Mouse (Mus musculus) hindbrain, embryonic 14.5 days (tissue): ENCODE data around the gene Gpatch4. TPM values are rescaled to one million over a fixed set of nuclear protein-coding genes. Genes with fewer than 3 reads are reported as not detected.

ENCODE experiments used
- ATAC-seq: fragments of 200-750 bp; cut with Nextera tagmentation; 2 replicates; pipeline ENCODE4 v1.8.0; 2017; ENCODE audit warnings: moderate number of reproducible peaks, mild to moderate bottlenecking, moderate TSS enrichment, moderate library complexity; ENCODE audit not compliant: low FRiP score
- DNase-seq: peaks from one replicate; pipeline ENCODE4 v3.0.0-alpha.2; 2015; ENCODE audit warnings: low spot score
- H3K27ac ChIP-seq: fragments of 300-500 bp; sonication (generic); 2 replicates; pipeline ENCODE4 v1.5.1; 2014; ENCODE audit warnings: mild to moderate bottlenecking, moderate library complexity
- H3K27me3 ChIP-seq: fragments of 300-500 bp; sonication (generic); 2 replicates; pipeline ENCODE4 v1.6.1; 2014; ENCODE audit warnings: mild to moderate bottlenecking, low read length, mixed read lengths; ENCODE audit not compliant: control insufficient read depth, insufficient read depth
- H3K36me3 ChIP-seq: fragments of 300-500 bp; sonication (generic); replicated peaks from 2 replicates; pipeline ENCODE4 v1.6.1; 2014; ENCODE audit not compliant: control insufficient read depth, insufficient read depth
- H3K4me1 ChIP-seq: fragments of 300-500 bp; sonication (generic); replicated peaks from 2 replicates; pipeline ENCODE4 v1.6.1; 2014; ENCODE audit warnings: antibody characterized with exemption, low read length, mixed read lengths; ENCODE audit not compliant: control insufficient read depth, insufficient read depth
- H3K4me2 ChIP-seq: fragments of 300-500 bp; sonication (generic); replicated peaks from 2 replicates; pipeline ENCODE4 v1.6.1; 2014; ENCODE audit warnings: mild to moderate bottlenecking, moderate library complexity
- H3K4me3 ChIP-seq: fragments of 300-500 bp; sonication (generic); replicated peaks from 2 replicates; pipeline ENCODE4 v1.5.1; 2014; ENCODE audit warnings: mild to moderate bottlenecking, low read length
- H3K9ac ChIP-seq: fragments of 300-500 bp; sonication (generic); 2 replicates; pipeline ENCODE4 v1.6.1; 2014
- H3K9me3 ChIP-seq: fragments of 300-500 bp; sonication (generic); 2 replicates; pipeline ENCODE4 v1.6.1; 2016; ENCODE audit warnings: low read length; ENCODE audit not compliant: control insufficient read depth
- WGBS: fragments of 180-500 bp; shearing (Covaris S2); extraction: QIAGEN DNeasy Blood & Tissue Kit; methylation state at CpG from one replicate; pipeline ENCODE4 v1.1.7; 2014; 5-methylcytosine and 5-hydroxymethylcytosine counted together
- polyA plus RNA-seq: library from polyadenylated mRNA; unstranded; fragments of >200 nt; fragmentation: Nextera tagmentation; extraction: Ambion mirVana; gene quantifications from 2 replicates; pipeline ENCODE4 v1.2.1, GENCODE M21; 2014

The Gpatch4 gene
- polyA plus RNA-seq, 1 experiment from 2014 or later, result 30.4 TPM

GRCm38 (mm10) chr3:88071783-88072182 lies 28.9 kb downstream of the Gpatch4 start:
- Histone ChIP-seq H3K9me3 (no peaks in the 10 kb centered on the region), H3K4me2 (no peak overlapping the region), H3K4me1 (no peaks in the 10 kb centered on the region), H3K9ac (no peak overlapping the region), H3K36me3 (no peaks in the 10 kb centered on the region), H3K27me3 (no peaks in the 10 kb centered on the region), H3K27ac (no peak overlapping the region), H3K4me3 (no peak overlapping the region)
- 2% methylated on average over 5 of the region's 5 CpGs for WGBS
- DNase-seq, result peak; percentile 94
- peak; percentile 60; the same call in 1 of the 2 replicates for ATAC-seq

DNA sequence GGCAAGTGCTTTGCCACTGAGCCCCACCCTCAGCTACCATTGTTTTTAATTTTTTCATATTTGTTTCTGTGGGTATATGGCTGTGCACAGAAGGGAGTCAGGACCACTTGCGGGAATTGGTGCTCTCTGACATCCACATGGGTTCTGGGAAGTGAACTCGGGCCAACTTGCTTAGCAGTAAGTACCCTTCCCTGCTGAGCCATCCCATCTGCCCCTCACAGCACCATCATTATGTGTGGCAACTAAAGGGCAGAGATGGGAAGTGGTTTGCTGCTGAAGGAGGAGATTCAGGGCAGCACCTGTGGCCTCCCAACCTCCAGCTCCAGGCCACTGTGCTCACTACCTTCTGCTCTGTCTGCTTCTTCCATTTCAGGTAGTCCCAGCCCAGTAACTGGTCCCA lies 30.7 kb downstream of the Gpatch4 start:
- ATAC-seq (no peak), DNase-seq (no peak)
- H3K9me3 ChIP-seq, result no peaks in the 10 kb centered on the region
- H3K36me3 ChIP-seq, result no peaks in the 10 kb centered on the region
- H3K9ac ChIP-seq, result no peak overlapping the region; the same call in 1 of the 2 replicates
- H3K4me3 ChIP-seq, result no peak overlapping the region
- H3K4me2 ChIP-seq, result no peak overlapping the region
- 54% methylated on average over 2 of the region's 2 CpGs for WGBS
- H3K4me1 ChIP-seq, result no peaks in the 10 kb centered on the region
- H3K27ac ChIP-seq, result no peak overlapping the region
- no peaks in the 10 kb centered on the region for H3K27me3 ChIP-seq

DNA sequence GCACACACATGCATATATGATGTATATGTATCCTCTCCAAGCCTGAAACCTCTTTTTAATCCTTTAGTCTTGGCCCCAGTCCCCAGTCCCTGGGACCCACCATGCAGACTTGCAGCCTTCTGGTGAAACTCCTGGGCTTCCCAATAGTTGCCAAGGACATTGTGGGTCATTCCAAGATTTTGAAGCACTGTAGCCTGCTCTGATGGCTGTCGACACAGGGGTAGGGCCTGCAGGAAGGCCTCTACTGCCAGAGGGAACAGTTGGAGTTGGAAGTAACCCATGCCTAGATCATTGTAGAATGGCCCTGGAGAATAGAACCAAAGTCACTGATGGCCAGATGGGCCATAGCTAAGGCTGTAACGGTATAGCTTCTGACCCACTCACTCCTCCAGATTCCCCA lies 31.4 kb downstream of the Gpatch4 start:
- H3K36me3 ChIP-seq, result no peaks in the 10 kb centered on the region
- H3K9me3 ChIP-seq, result no peaks in the 10 kb centered on the region
- no peaks in the 10 kb centered on the region for H3K27me3 ChIP-seq
- no peak overlapping the region for H3K4me3 ChIP-seq
- no peak overlapping the region for H3K4me2 ChIP-seq
- H3K9ac ChIP-seq, result no peak overlapping the region
- H3K4me1 ChIP-seq, result no peaks in the 10 kb centered on the region
- no peak overlapping the region for H3K27ac ChIP-seq
- DNase-seq, result no peak
- WGBS, result 71% methylated on average over 2 of the region's 2 CpGs
- ATAC-seq, result no peak

GRCm38 (mm10) chr3:88074766-88075165 lies 31.9 kb downstream of the Gpatch4 start:
- Histone ChIP-seq H3K27ac (no peak overlapping the region), H3K36me3 (no peaks in the 10 kb centered on the region), H3K27me3 (no peaks in the 10 kb centered on the region), H3K9ac (no peak overlapping the region), H3K4me3 (no peak overlapping the region), H3K4me1 (no peaks in the 10 kb centered on the region), H3K4me2 (no peak overlapping the region), H3K9me3 (no peaks in the 10 kb centered on the region)
- DNase-seq (no peak), ATAC-seq (no peak)
- WGBS, result 84% methylated on average over 8 of the region's 8 CpGs

DNA sequence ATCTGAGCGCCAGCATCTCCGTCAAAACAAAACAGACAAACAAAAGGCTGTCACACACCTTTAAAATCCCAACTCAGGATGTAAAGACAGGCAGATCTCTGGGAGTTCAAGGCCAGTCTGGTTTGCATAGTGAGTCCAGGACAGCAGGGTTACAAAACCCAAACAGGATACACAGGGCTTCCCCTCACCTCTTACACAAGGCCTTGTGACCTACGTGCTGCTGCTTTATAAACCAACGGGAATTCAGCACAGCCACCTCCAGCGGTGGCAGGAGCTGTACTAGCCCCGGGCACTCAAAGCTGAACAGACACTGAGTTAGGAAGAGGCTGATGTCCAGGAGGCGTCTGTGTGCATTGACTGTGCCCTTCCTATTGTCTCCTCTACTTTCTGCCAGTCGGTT lies 34.5 kb downstream of the Gpatch4 start:
- Histone ChIP-seq H3K27ac (no peak overlapping the region), H3K4me3 (no peak overlapping the region), H3K4me1 (0 out of 2 replicates have a peak, but pooled peaks cover 6% of the 10 kb centered on the region), H3K9ac (no peak overlapping the region), H3K9me3 (no peaks in the 10 kb centered on the region), H3K4me2 (no peak overlapping the region), H3K27me3 (no peaks in the 10 kb centered on the region), H3K36me3 (no peaks in the 10 kb centered on the region)
- DNase-seq (no peak), ATAC-seq (no peak)
- WGBS, result 44% methylated on average over 8 of the region's 8 CpGs

DNA sequence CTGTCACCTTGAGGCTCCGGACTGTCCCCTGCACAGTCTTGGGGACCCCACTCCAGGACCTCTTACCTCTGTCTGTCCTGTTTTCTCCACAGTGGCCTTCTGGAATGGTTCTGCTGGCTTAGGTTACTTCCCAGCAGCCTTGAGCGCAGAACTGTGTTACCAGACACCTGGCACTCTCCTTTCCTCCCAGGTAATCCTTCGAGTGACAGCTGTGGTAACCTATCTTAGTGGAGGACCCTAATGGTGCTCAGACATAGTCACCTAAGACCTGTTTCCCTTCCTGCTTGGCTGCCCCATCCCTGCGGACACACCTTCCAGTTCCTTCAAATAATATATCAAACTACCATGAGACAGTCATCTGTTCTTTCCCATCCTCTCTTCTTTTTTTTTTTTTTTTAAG lies 35.3 kb downstream of the Gpatch4 start, which contains the start of gene Ttc24:
Ttc24 (minus strand) TSS at position 101 of the 400 bp plus-strand sequence.
- H3K36me3 ChIP-seq, result no peaks in the 10 kb centered on the region
- H3K9me3 ChIP-seq, result no peaks in the 10 kb centered on the region
- 85% methylated on average over 4 of the region's 4 CpGs for WGBS
- no peak within 1 kb of the TSS for H3K9ac ChIP-seq
- no peaks in the 10 kb centered on the region for H3K27me3 ChIP-seq
- H3K4me3 ChIP-seq, result no peak within 1 kb of the TSS
- ATAC-seq (no peak), DNase-seq (no peak)
- H3K27ac ChIP-seq, result no peak within 1 kb of the TSS
- 0 out of 2 replicates have a peak, but pooled peaks cover 6% of the 10 kb centered on the region for H3K4me1 ChIP-seq
- no peak within 1 kb of the TSS for H3K4me2 ChIP-seq

GRCm38 (mm10) chr3:88081345-88082223 lies 38.7 kb downstream of the Gpatch4 start, which contains the start of gene Iqgap3:
Gene Iqgap3 (plus strand): TSS chr3:88081971.
- Histone ChIP-seq H3K4me3 (peak within 1 kb of the TSS; percentile 36), H3K9ac (peak within 1 kb of the TSS; percentile 44), H3K4me1 (0 out of 2 replicates have a peak, but pooled peaks cover 6% of the 10 kb centered on the region), H3K27ac (0 out of 2 replicates have a peak within 1 kb of the TSS, but pooled peaks have one; percentile 33), H3K9me3 (no peaks in the 10 kb centered on the region), H3K36me3 (no peaks in the 10 kb centered on the region), H3K27me3 (no peaks in the 10 kb centered on the region), H3K4me2 (peak within 1 kb of the TSS; percentile 67)
- 19% methylated on average over 33 of the region's 33 CpGs for WGBS
- DNase-seq (peak; percentile 94), ATAC-seq (peak; percentile 86)

DNA sequence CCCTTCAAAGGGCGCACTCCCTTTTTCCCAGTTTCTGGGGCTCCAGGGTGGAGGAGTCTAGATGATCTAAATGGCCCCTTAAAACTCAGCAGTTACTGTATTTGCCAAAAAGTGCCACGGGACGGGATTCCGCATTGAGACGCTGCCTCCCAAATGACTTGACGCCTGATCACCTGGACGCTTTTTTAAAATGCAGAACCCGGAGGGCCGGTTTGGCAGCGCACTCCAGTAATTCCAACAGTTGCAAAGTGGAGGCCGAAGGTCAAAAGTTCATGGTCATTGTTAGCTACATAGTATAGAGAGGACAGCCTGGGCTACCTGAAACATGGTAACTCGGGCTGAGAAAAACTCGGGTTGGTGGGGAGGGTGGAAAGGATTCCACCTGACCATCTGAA lies 39.3 kb downstream of the Gpatch4 start:
- ATAC-seq, result no peak
- H3K4me2 ChIP-seq, result peak overlapping the region; percentile 67
- 3% methylated on average over 13 of the region's 13 CpGs for WGBS

DNA sequence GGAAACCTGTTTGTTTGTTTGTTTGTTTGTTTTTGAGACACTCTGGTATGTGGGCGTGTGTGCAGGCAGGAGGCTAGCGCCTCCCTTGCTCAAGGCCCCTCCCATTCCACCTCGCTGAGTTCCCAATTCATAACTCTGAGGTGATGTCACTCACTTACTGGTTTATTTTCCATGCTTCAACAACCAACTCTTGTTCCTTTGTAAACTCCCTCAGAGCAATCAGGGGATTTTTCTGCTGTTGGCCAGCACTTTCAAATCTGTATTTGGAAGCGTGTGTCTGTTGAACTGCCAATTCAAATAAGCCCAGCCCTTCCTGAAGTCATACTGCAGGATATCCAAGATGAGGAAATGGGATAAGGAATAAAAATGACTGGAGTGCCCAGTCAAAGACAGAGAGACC lies 39.8 kb downstream of the Gpatch4 start:
- DNase-seq, result no peak
- H3K4me1 ChIP-seq, result 0 out of 2 replicates have a peak, but pooled peaks cover 6% of the 10 kb centered on the region
- H3K9ac ChIP-seq, result 0 out of 2 replicates have a peak overlapping the region, but pooled peaks have one; percentile 44
- H3K4me3 ChIP-seq, result 0 out of 2 replicates have a peak overlapping the region, but pooled peaks have one; percentile 36
- H3K27me3 ChIP-seq, result no peaks in the 10 kb centered on the region
- no peaks in the 10 kb centered on the region for H3K9me3 ChIP-seq
- peak overlapping the region; percentile 67 for H3K4me2 ChIP-seq
- 14% methylated on average over 4 of the region's 4 CpGs for WGBS
- H3K27ac ChIP-seq, result no peak overlapping the region
- no peaks in the 10 kb centered on the region for H3K36me3 ChIP-seq
- ATAC-seq, result no peak

More for the DNA sequence above, 39.3 kb downstream of the Gpatch4 start:
- Histone ChIP-seq H3K27ac (no peak overlapping the region), H3K36me3 (no peaks in the 10 kb centered on the region), H3K9me3 (no peaks in the 10 kb centered on the region), H3K4me1 (0 out of 2 replicates have a peak, but pooled peaks cover 6% of the 10 kb centered on the region), H3K4me3 (peak overlapping the region; percentile 36), H3K27me3 (no peaks in the 10 kb centered on the region), H3K9ac (0 out of 2 replicates have a peak overlapping the region, but pooled peaks have one; percentile 44)
- no peak for DNase-seq
